Mouse (Mus musculus) mature B cell (primary cell): Measurements from ENCODE around the gene Pole2.

Experiments used
- in situ Hi-C: fragments of 300-500 bp; cut with MboI; formaldehyde crosslinking; loops from 2 replicates; pipeline ENCODE4 v1.14.3; 2019

Pole2 gene

DNA sequence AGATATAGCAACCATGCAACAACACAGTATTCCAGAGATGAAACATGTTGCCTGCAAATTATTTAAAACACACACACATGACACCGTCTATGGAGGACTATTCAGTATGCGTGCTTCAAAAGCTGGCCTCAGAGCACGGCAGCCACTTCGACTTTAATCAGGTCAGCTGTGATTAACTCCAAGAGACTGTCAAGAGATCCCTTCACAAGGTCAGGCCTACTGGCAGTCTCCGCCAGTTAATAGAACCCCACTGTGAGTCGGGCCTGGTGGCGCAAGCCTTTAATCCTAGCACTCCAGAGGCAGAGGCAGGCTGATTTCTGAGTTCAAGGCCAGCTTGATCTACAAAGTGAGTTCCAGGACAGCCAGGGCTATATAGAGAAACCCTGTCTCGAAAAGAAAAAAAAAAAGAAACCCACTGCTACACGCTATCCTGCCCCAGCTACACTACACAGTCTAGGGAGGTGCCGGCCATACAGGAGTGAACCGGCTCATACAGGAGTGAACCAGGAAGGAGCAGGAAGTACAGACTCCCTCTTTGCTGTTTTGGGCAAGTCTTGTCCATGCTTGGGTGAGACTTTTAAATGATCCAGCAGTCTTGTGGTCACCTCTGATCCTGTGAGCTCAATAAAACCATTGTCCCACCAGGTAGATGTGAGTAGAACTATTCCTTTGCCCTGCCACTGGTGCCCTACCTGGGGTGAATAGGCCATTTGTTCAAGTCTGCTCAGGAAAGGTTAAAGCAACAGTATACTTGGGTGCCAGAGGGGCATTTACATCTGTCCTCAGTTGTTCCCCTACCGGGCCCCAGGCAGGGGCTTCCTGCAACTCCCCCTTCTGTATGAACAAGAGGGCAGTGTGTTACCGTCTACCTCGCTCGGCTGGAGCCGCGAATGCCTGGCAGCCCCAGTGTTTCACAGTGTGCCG is 17.7 kb downstream of the Pole2 start:
- in situ Hi-C loops, result no loop called here

DNA sequence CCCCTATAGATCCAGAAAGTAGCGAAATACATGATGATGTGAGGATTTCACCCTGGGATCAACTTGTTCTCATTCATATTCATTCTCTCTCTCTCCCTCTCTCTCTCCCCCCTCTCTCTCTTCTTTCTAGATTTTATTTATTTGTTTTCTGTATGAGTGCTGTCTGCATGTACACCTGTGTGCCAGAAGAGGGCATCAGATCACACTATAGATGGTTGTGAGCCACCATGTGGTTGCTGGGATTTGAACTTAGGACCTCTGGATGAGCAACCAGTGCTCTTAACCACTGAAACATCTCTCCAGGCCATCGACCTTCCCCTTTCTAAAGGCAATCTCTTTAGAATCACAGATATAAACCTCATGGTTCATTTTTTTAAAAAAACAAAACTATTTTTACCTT is 19.5 kb downstream of the Pole2 start:
- in situ Hi-C loops, result no loop called here

DNA sequence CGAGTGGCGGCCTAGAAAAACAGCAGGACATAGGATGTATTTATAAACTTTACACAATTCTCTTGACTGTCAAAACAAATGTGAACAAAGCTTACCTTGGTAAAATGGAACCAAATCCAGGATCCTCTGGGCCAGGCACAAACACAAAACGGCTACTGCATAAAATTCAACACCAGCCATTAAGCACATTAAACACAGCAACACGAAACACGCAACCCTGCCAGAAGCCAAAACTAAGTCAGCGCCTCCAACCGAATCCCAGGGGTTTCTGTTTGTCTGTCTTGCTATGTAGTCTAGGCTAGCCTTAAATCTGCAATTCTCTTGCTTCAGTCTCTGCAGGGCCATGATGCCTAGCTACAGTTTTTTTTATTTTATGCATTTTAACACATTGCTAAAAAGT is 20.1 kb downstream of the Pole2 start:
- in situ Hi-C loops, result no loop called here

DNA sequence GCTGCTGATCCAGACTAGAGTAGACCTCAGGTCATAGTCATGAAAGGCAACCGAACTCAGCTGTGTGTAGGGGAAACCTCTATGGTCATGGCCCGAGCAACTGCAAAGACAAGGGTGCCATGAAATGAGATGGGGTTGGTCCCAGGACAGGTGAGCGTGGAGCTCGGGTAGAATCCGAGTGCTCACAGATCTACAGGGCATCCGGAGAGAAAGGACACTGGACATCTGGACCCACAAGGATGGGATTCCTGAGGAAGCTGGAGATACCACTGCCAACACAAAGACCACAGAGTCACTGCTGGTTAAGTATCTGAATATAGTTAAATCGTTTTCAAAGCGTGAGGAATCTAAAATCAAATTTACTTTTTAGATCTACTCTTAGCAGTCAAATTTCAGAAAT is 20.6 kb downstream of the Pole2 start:
- in situ Hi-C loops, result no loop called here

DNA sequence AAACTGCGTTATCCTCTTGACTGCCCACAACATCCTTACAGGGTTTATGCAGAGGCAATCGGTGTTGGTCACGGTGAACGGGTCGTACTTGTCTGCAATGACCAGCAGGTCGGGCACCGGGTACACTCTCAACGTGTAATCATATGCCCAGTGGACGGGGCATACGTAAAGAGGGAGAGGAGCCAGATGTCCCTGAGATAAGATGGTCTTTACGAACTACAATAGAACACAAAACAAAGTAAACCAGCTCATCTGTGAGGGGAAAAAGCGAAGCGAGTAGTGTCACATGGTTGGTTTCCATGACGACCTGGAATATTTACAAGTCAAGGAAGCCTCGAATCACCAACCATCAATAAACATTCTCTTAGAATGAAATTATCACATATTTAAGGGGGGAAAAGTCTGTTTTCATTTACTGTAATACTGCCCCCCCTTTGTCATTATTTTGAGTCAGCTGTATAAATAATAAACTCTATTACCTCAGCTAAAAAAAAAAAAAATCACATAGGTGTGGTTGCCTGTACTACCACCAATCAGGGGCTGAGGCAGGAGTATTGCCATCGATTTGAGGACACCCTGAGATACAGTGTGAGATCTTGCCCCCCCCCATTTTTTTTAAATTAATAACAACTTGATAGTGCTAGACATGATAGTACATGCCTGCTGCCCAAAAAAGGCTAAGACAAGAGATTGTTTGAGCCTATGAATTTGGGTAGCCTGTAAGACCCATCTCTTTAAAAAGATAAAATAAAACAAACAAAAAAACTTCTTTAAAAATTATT is 23.8 kb downstream of the Pole2 start, which contains the start of gene Gm49384:
TSS of gene Gm49384 (minus strand) at position 216 of the 782 bp plus-strand sequence.
- in situ Hi-C loops, result no loop called here

DNA sequence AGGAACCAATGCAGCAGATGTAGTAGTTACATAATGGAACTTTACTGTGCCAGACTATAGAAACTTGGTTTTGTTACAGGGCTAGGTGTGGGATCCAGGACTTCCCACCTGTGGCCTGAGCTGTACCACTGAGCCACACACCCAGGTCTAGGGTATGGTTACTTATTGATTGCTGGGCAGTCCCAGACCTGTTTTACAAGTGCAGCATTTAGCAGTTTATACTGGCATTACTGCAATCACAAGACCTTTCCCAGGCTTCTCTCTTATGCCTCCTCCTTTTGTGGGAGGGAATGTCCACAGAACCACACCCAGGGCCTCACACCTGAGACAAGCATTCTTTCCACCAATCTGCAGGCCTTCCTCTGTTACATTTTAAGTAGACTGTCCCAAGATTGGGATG is 29.0 kb downstream of the Pole2 start:
- in situ Hi-C loops, result no loop called here

DNA sequence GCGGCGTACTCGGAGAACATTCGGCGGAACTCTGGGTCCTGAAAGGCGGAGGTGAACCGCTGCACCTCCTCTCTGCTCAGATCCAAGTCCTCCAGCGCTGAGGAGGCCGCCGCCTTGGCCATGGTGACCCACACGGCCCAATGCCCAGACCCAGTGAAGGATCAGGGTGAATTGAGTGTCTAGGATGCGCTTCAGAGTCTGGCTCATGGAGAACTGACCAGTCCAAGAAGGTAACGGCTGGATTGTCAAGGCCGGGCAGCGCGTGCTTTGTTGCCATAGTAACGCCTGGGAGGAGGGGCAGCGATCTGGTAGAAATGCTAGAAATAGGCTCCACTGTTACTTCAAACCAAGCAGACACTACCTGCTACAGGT is 29.8 kb downstream of the Pole2 start, which contains the start of gene Dnaaf2:
TSS of gene Dnaaf2 (minus strand) at position 266 of the 372 bp plus-strand sequence.
- in situ Hi-C loops, result no loop called here

DNA sequence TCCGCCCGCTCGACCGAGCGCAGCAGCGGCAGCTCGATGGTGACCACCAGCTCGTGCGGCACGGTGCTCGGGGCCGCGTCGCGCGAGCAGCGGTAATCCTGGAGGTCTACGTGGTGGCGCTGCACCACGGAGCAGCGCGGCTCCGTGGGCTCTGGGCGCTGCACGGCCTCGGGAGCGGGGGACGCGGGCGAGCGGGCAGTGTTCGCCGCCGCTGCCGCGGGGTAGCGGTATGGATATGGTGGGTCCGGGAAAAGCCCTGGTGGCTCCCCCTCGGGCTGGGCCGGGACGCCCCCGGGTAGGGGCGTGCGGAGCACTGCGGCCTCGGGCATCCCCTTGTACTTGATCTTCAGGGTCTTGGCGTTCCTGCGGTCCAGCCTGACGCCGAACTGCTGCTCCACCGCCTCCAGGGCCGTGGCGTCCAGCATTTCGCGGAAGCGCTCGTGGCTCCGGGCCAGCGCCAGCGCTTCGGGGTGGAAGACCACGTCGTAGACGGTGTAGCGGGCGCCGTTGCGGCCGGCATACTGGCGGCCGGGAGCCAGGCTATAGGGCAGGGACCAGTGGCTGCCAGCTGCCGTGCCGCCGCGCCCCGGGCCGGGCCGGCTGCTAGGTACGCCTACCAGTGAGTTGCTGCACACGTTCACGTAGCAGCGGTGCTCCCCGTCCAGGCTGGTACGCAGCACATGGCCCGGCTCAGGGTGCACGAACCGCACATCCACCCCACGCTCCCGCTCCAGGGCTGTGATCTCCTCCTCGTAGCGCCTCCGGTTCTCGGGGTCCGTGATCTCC is 30.4 kb downstream of the Pole2 start:
- in situ Hi-C loops, result no loop called here

DNA sequence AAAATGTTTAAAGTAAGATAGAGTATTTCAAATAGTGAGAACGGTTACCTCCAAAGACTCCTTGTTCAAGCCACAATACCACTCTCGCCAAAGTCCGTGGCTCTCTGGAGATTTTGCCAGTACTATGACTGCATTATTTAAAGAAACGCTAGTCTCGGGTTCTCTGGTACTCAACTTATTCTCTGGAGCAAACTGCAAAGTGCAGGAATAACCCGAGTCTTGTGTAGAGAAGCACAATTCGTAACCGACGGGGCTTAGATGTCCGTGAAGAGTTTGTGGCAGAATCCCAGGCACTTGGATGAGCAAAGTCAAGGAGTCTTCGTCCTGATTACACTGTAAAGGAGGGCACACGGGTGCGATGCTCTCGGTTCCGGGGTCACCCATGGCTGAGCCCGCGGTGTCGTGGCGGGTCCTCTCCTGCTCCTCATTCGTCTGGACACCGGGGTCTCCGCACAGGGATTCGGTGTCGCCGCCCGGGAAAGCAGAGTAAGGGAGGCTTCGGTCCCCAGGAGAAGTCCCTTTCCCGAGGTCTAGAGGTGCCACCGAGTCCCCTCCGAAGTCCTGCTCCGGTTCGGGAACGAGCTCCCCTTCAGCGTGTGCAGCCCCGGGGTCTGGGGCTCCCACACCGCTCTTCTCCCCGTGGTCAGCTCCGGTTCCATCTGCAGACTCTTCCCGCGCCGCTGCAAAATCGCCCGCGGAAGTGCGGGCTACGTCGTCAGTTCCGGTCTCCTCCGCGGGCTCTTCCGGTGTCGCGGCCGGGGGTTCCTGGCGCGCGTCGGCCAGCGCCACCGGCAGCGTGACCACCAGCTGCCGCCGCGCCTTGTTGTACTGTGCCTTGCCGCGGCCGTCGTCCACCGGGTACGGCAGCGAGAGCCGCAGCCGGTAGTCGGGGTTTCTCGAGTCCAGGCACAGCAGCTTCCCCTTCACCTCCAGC is 31.3 kb downstream of the Pole2 start, which contains the start of gene Gm49383:
TSS of gene Gm49383 (minus strand) at position 661 of the 934 bp plus-strand sequence.
- in situ Hi-C loops, result no loop called here

DNA sequence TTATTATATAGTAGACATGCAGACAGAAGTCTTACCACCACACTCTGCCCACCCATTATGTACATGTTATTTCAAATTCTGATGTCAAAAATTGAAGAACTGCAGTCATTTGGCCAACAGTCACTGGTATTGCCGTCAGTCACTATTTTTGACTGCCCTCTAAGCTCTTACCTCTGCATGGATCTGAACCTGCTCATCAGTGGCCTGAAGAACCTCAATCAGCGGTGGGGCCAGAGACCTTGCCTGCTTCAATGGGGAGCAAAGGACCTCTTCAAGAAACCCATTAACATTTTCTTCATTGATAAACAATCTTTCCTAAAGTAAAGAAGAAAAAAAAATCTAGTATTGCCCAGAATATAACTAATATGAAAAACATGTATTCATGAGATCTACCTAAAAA is 35.4 kb downstream of the Pole2 start:
- in situ Hi-C loops, result no loop called here

DNA sequence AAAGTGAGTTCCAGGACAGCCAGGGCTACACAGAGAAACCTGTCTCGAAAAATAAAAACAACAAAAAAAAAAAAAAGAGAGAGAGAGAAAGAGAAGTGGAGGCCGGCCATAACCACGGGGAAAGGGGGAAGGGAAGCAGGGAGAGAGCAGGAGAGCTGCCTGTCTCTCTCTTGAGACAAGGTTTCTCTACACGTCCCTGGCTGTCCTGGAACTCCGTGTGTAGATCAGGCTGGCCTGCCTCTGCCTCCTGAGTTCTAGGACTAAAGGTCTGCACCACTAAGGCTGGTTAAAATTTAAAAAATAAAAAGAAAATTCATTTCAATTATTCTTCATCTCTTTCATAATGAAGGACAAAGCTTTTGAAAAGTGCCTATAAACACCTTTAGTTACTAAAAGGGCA is 36.6 kb downstream of the Pole2 start:
- in situ Hi-C loops, result no loop called here

DNA sequence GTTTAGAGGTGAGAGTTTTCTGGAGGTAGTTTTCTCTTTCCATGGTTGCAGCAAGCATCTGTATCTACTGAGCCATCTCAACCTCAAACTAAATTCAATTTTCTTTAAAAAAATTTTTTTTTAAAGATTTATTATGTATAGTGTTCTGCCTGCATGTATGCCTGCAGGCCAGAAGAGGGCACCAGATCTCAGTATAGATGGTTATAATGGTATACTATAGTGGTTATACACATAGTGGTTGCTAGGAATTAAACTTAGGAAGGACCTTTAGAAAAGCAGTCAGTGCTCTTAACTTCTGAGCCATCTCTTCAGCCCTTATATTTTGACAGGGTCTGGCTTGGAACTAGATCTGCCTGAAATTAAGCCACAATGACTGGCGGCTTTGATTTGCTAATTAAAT is 37.5 kb downstream of the Pole2 start:
- in situ Hi-C loops, result no loop called here

DNA sequence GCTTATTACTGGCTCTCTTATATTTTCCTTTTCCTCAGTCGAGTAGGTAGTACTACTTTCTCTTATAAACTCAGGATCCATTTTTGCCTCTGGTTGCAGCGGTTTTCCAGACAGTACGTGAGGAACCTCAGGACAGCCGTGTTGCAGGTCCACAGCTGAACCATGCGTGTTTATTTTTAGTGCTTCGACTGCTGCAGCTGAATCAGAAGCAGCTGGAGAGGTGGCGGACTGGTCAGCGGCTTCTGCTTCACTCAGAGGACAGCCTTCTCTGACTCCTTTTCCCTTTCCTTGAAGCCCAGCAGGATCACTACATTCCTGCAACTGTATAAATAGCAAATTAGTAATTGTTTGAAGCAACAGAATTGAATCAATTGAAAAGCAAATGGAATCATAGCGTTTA is 37.9 kb downstream of the Pole2 start:
- in situ Hi-C loops, result no loop called here

DNA sequence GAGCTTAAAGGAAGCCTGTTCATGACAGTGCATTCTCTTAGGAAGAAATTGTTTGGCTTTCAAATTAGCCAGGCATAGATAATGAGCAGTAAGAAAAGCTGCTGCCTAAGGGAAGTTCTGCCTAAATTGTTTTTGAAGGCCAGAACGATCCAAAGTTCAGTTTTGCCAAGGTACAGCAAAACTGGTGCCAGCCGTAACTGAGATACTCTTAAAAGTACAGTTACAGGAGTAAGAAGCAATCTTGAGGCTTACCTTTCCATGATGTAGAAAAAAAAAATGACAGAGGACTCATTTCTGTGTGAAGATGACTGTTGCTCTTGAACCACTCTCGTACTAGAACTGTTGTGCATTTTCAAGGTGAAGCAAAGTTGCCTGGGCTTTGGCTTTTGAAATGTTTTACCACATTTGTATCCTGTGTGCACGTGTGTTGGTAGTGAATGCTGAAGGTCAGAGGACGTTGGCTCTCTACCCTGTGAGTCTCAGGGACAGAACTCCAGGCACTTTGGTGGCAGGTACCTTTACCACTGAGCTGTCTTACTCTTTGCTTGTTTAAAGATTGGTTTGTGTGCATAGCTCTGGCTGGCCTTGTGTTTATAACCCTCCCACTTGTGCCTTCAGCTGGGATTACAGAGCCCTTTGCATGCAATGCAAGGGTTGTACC is 41.1 kb downstream of the Pole2 start:
- in situ Hi-C loops, result no loop called here

DNA sequence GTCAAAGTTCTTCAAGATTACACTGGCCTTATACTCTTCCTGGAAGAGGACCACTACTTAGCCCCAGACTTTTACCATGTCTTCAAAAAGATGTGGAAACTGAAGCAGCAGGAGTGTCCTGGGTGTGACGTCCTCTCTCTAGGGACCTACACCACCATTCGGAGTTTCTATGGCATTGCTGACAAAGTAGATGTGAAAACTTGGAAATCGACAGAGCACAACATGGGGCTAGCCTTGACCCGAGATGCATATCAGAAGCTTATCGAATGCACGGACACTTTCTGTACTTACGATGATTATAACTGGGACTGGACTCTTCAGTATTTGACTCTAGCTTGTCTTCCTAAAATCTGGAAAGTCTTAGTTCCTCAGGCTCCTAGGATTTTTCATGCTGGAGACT is 42.6 kb downstream of the Pole2 start:
- in situ Hi-C loops, result no loop called here

DNA sequence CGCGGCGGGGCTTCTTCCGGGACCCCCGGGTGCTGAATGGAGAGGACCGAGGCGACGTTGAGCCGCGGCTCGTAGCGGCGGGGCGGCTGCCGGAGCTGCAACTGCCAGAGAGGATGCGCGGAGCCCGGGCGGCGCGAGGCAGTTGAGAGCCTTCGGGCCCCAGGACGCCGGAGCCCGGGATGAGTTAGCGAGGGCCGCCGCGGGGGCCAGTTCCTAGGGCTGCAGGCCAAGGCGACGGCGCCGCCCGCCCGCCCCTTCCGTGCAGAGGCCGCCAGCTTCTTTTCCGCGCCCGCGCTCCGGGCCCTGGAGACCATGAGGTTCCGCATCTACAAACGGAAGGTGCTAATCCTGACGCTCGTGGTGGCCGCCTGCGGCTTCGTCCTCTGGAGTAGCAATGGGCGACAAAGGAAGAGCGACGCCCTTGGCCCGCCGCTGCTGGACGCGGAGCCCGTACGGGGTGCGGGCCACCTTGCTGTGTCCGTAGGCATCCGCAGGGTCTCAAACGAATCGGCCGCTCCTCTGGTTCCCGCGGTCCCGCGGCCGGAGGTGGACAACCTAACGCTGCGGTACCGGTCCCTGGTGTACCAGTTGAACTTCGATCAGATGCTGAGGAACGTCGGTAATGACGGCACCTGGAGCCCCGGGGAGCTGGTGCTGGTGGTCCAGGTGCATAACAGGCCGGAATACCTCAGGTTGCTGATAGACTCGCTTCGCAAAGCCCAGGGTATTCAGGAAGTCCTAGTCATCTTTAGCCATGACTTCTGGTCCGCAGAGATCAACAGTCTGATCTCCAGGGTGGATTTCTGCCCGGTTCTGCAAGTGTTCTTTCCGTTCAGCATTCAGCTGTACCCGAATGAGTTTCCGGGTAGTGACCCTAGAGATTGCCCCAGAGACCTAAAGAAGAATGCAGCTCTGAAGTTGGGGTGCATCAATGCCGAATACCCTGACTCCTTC is 43.4 kb downstream of the Pole2 start:
- in situ Hi-C loops, result no loop called here

DNA sequence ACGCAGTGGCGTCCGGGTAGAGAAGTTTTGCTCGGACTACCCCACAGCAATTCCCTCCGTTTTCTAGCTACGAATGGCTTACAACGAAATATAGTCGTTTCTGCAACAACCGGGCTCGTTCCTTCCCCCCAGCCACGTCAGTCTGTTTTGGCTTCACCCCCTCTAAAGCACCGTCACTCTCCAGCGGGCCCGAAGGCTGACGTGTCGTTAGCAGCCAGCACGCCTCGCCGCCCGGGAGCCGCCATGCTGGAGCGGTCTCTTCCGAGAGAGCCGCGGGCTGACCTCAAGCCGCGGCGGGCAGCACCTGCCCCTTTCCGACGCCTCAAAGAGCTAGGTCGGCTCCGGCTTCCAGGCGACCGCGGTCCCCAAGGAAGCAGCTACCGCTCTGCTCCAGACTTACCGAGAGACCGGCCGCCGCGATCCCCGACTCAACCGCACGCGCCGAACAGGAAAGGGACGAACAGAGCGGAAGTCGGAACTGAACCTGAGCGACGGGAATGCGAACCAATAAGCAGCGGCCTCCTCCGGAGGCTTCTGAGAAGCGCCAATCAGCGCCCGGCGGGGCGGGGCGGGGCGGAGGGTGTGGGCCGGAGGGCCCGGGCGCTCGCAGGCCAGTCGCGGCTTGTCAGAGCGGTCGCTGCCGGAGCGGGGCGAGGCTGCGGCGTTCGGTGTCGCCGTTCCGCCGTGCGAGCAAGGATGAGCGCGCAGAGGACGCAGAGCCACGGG is 44.2 kb downstream of the Pole2 start, which contains the start of the genes Rpl36al and Mgat2:
TSS of gene Rpl36al (minus strand) at position 501 of the 726 bp plus-strand sequence.
TSS of gene Mgat2 (plus strand) at position 575 of the 726 bp plus-strand sequence.
- in situ Hi-C loops, result no loop called here

DNA sequence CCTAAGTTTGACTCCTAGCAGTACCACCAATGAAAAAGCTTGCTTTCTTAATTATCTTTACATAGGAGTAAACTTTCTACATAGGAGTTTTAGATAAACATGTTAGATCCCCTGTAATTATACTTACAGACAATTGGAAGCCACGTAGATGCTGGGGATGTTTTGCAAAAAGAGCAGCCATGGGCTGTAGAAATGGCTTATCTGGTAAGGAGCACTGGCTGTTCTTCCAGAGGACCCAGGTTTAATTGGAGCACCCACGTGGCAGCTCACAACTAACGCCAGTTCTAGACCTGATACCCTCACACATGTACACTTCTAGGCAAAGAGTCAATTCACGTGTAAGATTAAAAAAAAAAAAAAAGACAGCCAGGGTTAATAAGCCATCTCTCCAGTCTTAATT is 46.2 kb downstream of the Pole2 start:
- in situ Hi-C loops, result no loop called here
